Mouse (Mus musculus) forebrain, embryonic 16.5 days (tissue): ENCODE measurements around the gene Arhgap20. TPM values are rescaled to one million over a fixed set of nuclear protein-coding genes. Genes with fewer than 3 reads are reported as not detected.

Experiments
- ATAC-seq: fragments of 200-750 bp; cut with Nextera tagmentation; 2 replicates; pipeline ENCODE4 v1.8.0; 2017; ENCODE audit warnings: mild to moderate bottlenecking, moderate library complexity
- H3K27ac ChIP-seq: fragments of 300-500 bp; sonication (generic); 2 replicates; pipeline ENCODE4 v1.5.1; 2014; ENCODE audit warnings: low read length, control low read depth
- H3K27me3 ChIP-seq: fragments of 300-500 bp; sonication (generic); replicated peaks from 2 replicates; pipeline ENCODE4 v1.6.1; 2014; ENCODE audit warnings: low read length; ENCODE audit not compliant: control insufficient read depth, insufficient read depth
- H3K36me3 ChIP-seq: fragments of 300-500 bp; sonication (generic); 2 replicates; pipeline ENCODE4 v1.6.1; 2014; ENCODE audit not compliant: control insufficient read depth, insufficient read depth
- H3K4me1 ChIP-seq: fragments of 300-500 bp; sonication (generic); replicated peaks from 2 replicates; pipeline ENCODE4 v1.6.1; 2014; ENCODE audit warnings: low read length; ENCODE audit not compliant: control insufficient read depth, insufficient read depth
- H3K4me2 ChIP-seq: fragments of 300-500 bp; sonication (generic); 2 replicates; pipeline ENCODE4 v1.6.1; 2014; ENCODE audit warnings: mild to moderate bottlenecking, low read length, control low read depth
- H3K4me3 ChIP-seq: fragments of 300-500 bp; sonication (generic); replicated peaks from 2 replicates; pipeline ENCODE4 v1.5.1; 2014; ENCODE audit warnings: mild to moderate bottlenecking, low read length, control low read depth
- H3K9ac ChIP-seq: fragments of 300-500 bp; sonication (generic); replicated peaks from 2 replicates; pipeline ENCODE4 v1.6.1; 2014; ENCODE audit warnings: low read depth, low read length, control low read depth
- H3K9me3 ChIP-seq: fragments of 300-500 bp; sonication (generic); 2 replicates; pipeline ENCODE4 v1.6.1; 2016; ENCODE audit warnings: low read length; ENCODE audit not compliant: control insufficient read depth
- WGBS: fragments of 180-500 bp; shearing (Covaris S2); extraction: QIAGEN DNeasy Blood & Tissue Kit; methylation state at CpG from one replicate; pipeline ENCODE4 v1.1.7; 2014; 5-methylcytosine and 5-hydroxymethylcytosine counted together
- polyA plus RNA-seq: library from polyadenylated mRNA; unstranded; fragments of >200 nt; fragmentation: Nextera tagmentation; extraction: Ambion mirVana; gene quantifications from 2 replicates; pipeline ENCODE4 v1.2.1, GENCODE M21; 2015

Gene Arhgap20
- polyA plus RNA-seq, 1 experiment from 2014 or later, result 18.2 TPM

DNA sequence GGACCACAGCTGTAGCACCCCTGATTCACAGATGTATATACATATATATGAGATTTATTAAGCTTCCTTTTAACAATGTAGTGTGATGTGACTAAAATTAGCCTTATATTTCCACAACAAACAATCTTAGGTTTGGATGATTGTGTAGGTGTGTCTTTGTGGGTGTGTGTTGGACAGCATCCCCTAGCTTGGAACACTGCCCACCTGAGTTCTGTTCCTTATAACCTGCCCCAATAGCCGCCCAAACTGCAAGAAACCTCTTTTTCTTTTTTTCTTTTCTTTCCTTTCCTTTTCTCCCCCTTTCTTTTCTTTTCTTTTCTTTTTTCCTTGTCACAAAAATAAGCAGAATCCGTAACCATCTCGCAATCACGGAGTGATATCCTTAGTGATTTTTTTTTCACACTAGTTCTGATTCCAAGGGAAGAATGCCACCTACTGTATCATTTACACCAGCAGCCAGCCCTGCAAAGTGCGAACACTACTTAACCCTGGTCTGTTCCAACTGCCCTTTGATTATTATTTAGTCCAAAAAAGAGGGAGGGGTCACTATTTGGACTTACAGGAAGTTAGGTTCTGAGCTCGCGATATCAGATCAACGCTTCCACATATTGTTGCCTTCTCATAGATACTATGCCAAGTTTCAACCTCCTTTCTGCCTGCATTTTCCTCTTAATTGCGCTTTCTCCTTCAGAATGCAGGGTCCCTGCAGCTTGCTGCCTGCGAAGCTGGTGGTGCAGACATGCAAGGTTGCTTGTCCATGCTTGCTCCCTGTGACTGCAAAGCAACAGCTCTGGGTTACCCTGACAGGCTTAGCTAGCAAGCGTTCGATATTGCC, 879 bp upstream of the Arhgap20 start:
- peak; percentile 47 for ATAC-seq
- H3K36me3 ChIP-seq, result no peaks in the 10 kb centered on the region
- 1% methylated on average over 12 of the region's 12 CpGs for WGBS

GRCm38 (mm10) chr9:51765417-51766174, 459 bp downstream of the Arhgap20 start:
- Histone ChIP-seq H3K9ac (peak overlapping the region; percentile 87), H3K27me3 (peaks cover 6% of the 10 kb centered on the region; the same call in 1 of the 2 replicates), H3K27ac (peak overlapping the region; percentile 85), H3K4me2 (peak overlapping the region; percentile 88), H3K36me3 (no peaks in the 10 kb centered on the region), H3K4me3 (peak overlapping the region; percentile 80), H3K4me1 (peaks cover 22% of the 10 kb centered on the region), H3K9me3 (no peaks in the 10 kb centered on the region)
- under 1% methylated on average over 58 of the region's 58 CpGs for WGBS
- peak; percentile 66 for ATAC-seq

More for the DNA sequence above, 879 bp upstream of the Arhgap20 start:
- H3K4me1 ChIP-seq, result peaks cover 22% of the 10 kb centered on the region
- peak overlapping the region; percentile 87 for H3K9ac ChIP-seq
- peak overlapping the region; percentile 80 for H3K4me3 ChIP-seq
- no peaks in the 10 kb centered on the region for H3K9me3 ChIP-seq
- peak overlapping the region; percentile 87 for H3K27ac ChIP-seq
- peak overlapping the region; percentile 88 for H3K4me2 ChIP-seq
- peaks cover 6% of the 10 kb centered on the region; the same call in 1 of the 2 replicates for H3K27me3 ChIP-seq

DNA sequence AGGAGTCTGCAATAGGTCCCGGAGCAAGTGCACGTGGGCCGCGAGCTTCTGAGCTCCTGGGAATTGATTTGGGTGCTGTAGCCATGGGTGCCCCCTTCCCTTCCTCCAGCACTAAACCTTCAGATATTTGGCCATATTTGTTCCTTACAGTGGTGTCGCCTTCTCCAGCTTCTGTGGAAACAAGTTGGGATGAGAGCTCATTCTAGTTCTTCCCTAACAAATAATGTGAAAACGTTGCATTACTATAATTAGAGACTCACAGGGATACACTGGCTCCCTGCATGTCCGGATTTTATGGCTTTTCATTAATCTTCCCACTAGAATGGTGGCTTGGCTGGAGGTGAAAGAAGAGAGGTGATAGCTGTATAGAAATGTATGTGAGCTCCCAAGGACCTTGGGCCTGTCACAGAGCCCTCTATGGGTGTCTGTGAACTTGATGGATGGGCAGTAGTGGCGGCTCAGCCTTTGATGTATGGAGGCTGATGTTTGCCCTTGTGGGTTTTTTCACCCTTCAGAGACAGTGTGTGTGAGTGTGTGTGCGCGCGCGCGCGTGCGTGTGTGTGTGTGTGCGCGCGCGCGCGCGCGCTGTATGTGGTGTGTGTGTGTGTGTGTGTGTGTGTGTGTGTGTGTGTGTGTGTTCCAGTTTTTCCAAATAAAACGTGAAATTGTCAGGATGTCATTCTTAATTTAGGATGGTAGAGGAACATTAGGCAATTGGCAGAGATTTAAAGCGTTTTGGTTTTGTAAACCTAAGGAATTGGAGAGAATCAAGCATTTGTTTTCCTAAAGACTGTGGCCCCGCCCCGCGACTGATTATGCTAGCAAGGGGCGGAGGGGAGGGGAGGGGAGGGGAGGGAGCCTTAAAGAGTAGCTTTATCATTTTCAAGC, 1.3 kb downstream of the Arhgap20 start:
- Histone ChIP-seq H3K9me3 (no peaks in the 10 kb centered on the region), H3K9ac (peak overlapping the region; percentile 87), H3K4me3 (peak overlapping the region; percentile 80), H3K27me3 (peaks cover 3% of the 10 kb centered on the region; the same call in 1 of the 2 replicates), H3K4me1 (peaks cover 22% of the 10 kb centered on the region), H3K4me2 (peak overlapping the region; percentile 88), H3K27ac (peak overlapping the region; percentile 60), H3K36me3 (no peaks in the 10 kb centered on the region)
- WGBS, result under 1% methylated on average over 29 of the region's 29 CpGs
- no peak for ATAC-seq

GRCm38 (mm10) chr9:51774201-51774600, 9.1 kb downstream of the Arhgap20 start:
- no peak overlapping the region for H3K4me2 ChIP-seq
- H3K27me3 ChIP-seq, result no peaks in the 10 kb centered on the region
- ATAC-seq, result no peak
- H3K36me3 ChIP-seq, result no peaks in the 10 kb centered on the region
- H3K27ac ChIP-seq, result no peak overlapping the region
- no peaks in the 10 kb centered on the region for H3K9me3 ChIP-seq
- H3K4me1 ChIP-seq, result no peaks in the 10 kb centered on the region; the same call in 1 of the 2 replicates
- WGBS, result 87% methylated on average over 3 of the region's 3 CpGs
- no peak overlapping the region for H3K9ac ChIP-seq
- H3K4me3 ChIP-seq, result no peak overlapping the region

- Histone ChIP-seq H3K4me2 (no peak overlapping the region), H3K27me3 (no peaks in the 10 kb centered on the region), H3K36me3 (no peaks in the 10 kb centered on the region), H3K4me1 (no peaks in the 10 kb centered on the region; the same call in 1 of the 2 replicates), H3K9me3 (no peaks in the 10 kb centered on the region), H3K9ac (no peak overlapping the region), H3K27ac (no peak overlapping the region), H3K4me3 (no peak overlapping the region)
- ATAC-seq, result no peak
- 67% methylated on average over 2 of the region's 2 CpGs for WGBS
Observed at GRCm38 (mm10) chr9:51776459-51776858, 11.3 kb downstream of the Arhgap20 start.

- Histone ChIP-seq H3K27me3 (no peaks in the 10 kb centered on the region), H3K9me3 (no peaks in the 10 kb centered on the region), H3K4me2 (no peak overlapping the region), H3K9ac (no peak overlapping the region), H3K36me3 (no peaks in the 10 kb centered on the region), H3K4me1 (no peaks in the 10 kb centered on the region), H3K4me3 (no peak overlapping the region), H3K27ac (no peak overlapping the region)
- WGBS, result 3% methylated on average over 1 of the region's 1 CpGs
- ATAC-seq, result no peak
Observed at GRCm38 (mm10) chr9:51777180-51777579, 12.0 kb downstream of the Arhgap20 start.

DNA sequence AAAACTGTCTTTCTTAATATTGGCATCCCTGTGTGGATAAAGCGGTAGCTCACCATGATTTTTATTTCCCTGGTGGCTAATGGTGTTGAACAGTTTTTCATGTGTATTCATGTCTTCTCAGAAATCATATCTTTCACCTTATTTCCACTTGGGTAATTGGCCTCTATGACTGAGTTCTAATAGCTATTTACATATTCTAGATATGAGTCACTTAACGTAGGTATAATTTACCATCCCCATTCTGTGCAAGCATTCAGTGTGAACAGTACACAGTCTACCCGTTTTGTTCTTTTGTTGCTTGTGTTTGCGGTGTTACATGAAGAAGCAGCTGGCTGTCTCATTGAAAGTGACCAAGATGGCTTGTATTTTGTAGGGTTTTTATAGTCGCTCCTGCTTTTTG, 14.1 kb downstream of the Arhgap20 start:
- Histone ChIP-seq H3K4me2 (no peak overlapping the region), H3K4me3 (no peak overlapping the region), H3K4me1 (no peaks in the 10 kb centered on the region), H3K27me3 (no peaks in the 10 kb centered on the region), H3K9me3 (no peaks in the 10 kb centered on the region), H3K27ac (no peak overlapping the region), H3K36me3 (no peaks in the 10 kb centered on the region), H3K9ac (no peak overlapping the region)
- WGBS, result 82% methylated on average over 5 of the region's 5 CpGs
- ATAC-seq, result no peak

DNA sequence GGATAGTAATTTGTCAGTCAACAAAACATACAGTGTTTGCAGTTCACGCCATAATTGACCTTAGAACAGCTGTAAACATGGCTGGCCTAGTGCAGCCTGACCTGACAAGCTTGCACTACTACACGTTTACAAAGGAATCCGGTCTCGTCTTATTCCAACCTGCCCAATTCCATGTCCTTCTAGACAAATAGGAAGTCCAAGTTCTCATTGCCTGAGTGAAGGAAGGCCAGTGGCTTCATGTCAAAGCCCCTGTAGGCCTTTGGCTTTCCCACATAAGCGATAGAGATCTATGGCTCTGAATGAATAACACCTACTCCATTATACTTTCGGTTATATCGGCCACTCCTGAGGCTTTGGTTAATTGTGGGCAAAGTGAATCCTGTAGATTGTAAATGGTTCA, 16.0 kb downstream of the Arhgap20 start:
- Histone ChIP-seq H3K9me3 (no peaks in the 10 kb centered on the region), H3K36me3 (no peaks in the 10 kb centered on the region), H3K4me2 (no peak overlapping the region), H3K9ac (no peak overlapping the region), H3K27ac (no peak overlapping the region), H3K4me3 (no peak overlapping the region), H3K27me3 (no peaks in the 10 kb centered on the region), H3K4me1 (no peaks in the 10 kb centered on the region)
- 91% methylated on average over 7 of the region's 7 CpGs for WGBS
- no peak for ATAC-seq
